In the genomic region with DNA sequence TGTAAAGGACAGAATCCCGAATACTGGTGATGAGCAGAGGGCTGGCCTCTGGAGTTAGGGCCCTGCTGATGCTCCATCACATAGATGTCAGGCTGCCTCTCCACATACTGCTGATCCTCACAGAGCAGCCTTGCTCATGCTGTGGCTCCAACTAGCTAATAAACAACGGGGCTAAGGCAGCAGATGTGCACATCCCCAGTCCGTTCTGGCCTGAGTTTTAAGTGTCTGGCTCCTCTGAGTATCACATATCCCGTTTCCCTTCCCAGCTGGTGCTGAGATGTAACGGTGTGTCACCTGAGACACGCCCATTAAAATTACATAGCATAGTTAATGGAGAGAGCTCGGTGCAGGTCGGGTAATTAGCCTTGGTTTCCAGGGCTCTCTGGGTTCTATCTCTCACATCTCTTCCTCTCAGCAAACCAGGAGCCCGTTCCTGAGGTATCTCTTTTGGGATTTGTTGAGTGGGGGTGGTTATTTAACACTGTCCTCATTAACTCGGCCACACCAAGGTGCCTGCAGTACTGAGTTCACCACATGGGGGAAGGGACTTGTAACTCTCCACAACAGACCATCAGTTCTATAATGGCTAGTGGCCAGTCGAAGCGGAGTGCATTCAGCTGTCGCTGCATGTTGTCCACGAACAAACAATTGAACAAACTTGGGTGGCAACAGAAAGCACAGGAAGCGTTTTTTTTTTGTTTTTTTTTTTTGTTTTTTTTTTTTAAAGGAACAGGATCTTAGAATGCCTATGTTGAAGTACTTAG, we compare ENCODE assay signal across 9 mouse cellular contexts.
DNase-seq lines count a peak whose midpoint lies in the region; ATAC-seq lines count a peak whose summit lies in the region.
"Had no signal": no experiment of that assay in that cellular context is flagged by ENCODE, and none has a peak within 500 bp of the region (broad histone marks: within the 10 kb centered on the region; RNA-seq: fewer than 3 reads in every experiment).

No protein-coding gene starts in this region.

- no peaks in the 10 kb centered on the region for H3K9me3 ChIP-seq in heart, embryonic 12.5 days (replicated peaks)
- no peaks in the 10 kb centered on the region for H3K9me3 ChIP-seq in hindbrain, embryonic 14.5 days (ENCODE audit: control insufficient read depth, low read length)

- intact Hi-C loops in left cerebral cortex, postnatal 14 days (cut with DNase I): no loop called here

- ATAC-seq in heart, embryonic 12.5 days (ENCODE audit: insufficient number of reproducible peaks, low FRiP score): no peak
- ATAC-seq in hindbrain, embryonic 14.5 days (ENCODE audit: low FRiP score): peak; percentile 68

- no peaks in the 10 kb centered on the region for H3K4me1 ChIP-seq in heart, embryonic 12.5 days (replicated peaks)
- H3K4me1 ChIP-seq in hindbrain, embryonic 14.5 days (replicated peaks; ENCODE audit: control insufficient read depth, insufficient read depth, low read length): peaks cover 9% of the 10 kb centered on the region; the same call in 1 of the 2 replicates

- H3K27me3 ChIP-seq in heart, embryonic 12.5 days (replicated peaks): no peaks in the 10 kb centered on the region
- H3K27me3 ChIP-seq in hindbrain, embryonic 14.5 days (ENCODE audit: control insufficient read depth, insufficient read depth, low read length): no peaks in the 10 kb centered on the region

- no peak overlapping the region for H3K9ac ChIP-seq in heart, embryonic 12.5 days
- H3K9ac ChIP-seq in hindbrain, embryonic 14.5 days: no peak overlapping the region; the same call in 1 of the 2 replicates

- no peak overlapping the region for H3K4me3 ChIP-seq in heart, embryonic 12.5 days
- no peak overlapping the region for H3K4me3 ChIP-seq in hindbrain, embryonic 14.5 days (replicated peaks; ENCODE audit: low read length)

- DNase-seq in heart, adult 11 months: peak; percentile 93
- DNase-seq in R1 (ENCODE audit: low read depth, low spot score): peak; percentile 25
- no peak for DNase-seq in hindbrain, embryonic 14.5 days (ENCODE audit: low spot score)
- peak; percentile 37 for DNase-seq in lung, postnatal 36 days
- DNase-seq in adrenal gland, adult 2 months: no peak
- no peak for DNase-seq in left cerebral cortex, postnatal 14 days (ENCODE audit: low spot score in 2 of 2)
- DNase-seq in thymus, postnatal 10 days (ENCODE audit: low spot score in 2 of 2): no peak
- DNase-seq: cerebellum, adult 8-10 months had no signal

- WGBS in heart, embryonic 12.5 days: 52% methylated on average over 15 of the region's 15 CpGs
- WGBS in hindbrain, embryonic 14.5 days: 35% methylated on average over 15 of the region's 15 CpGs

- no peak overlapping the region for H3K4me2 ChIP-seq in heart, embryonic 12.5 days
- no peak overlapping the region for H3K4me2 ChIP-seq in hindbrain, embryonic 14.5 days (replicated peaks)

- no peaks in the 10 kb centered on the region for H3K36me3 ChIP-seq in heart, embryonic 12.5 days
- no peaks in the 10 kb centered on the region for H3K36me3 ChIP-seq in hindbrain, embryonic 14.5 days (replicated peaks; ENCODE audit: control insufficient read depth, insufficient read depth)

- H3K27ac ChIP-seq in heart, embryonic 12.5 days (ENCODE audit: poor library complexity, severe bottlenecking): no peak overlapping the region
- H3K27ac ChIP-seq in hindbrain, embryonic 14.5 days: no peak overlapping the region

Comparison
In these comparisons a context has a peak if more than half of its experiments do, and no peak if none do; other contexts are left out.
1. DNase-seq: peak in heart, adult 11 months (single experiment), R1 (single experiment) and lung, postnatal 36 days (single experiment); none in hindbrain, embryonic 14.5 days (single experiment), adrenal gland, adult 2 months (single experiment), left cerebral cortex, postnatal 14 days (0 of 2) and thymus, postnatal 10 days (0 of 2).